Mouse (Mus musculus) MEL (cell line): ENCODE results near the gene Ptgr2. TPM values are rescaled to one million over a fixed set of nuclear protein-coding genes. Genes with fewer than 3 reads are reported as not detected.

Experiments used
- DNase-seq: peaks from one replicate; pipeline ENCODE4 v3.0.0; 2011; ENCODE audit warnings: low read depth, low spot score
- H3K27ac ChIP-seq: 2 replicates; pipeline ENCODE4 v1.5.1; 2012; ENCODE audit warnings: low read depth, mild to moderate bottlenecking, control low read depth, low read length, moderate library complexity; ENCODE audit not compliant: control insufficient read depth
- H3K27me3 ChIP-seq, 2 experiments: fragments of 150-350 bp in 1 of 2; sonication (generic) in 1 of 2; 2 replicates each; pipeline ENCODE4 v1.6.1; 2012; ENCODE audit warnings: low read length in 2 of 2, mild to moderate bottlenecking in 2 of 2, improper control_type of control experiment in 1 of 2, moderate library complexity in 1 of 2; ENCODE audit not compliant: insufficient read depth in 2 of 2, control insufficient read depth in 1 of 2
- H3K36me3 ChIP-seq, 2 experiments: 2 replicates each; pipeline ENCODE4 v1.6.1; 2012 to 2014; ENCODE audit warnings: low read length in 2 of 2, improper control_type of control experiment in 1 of 2, inconsistent platforms in 1 of 2, mild to moderate bottlenecking in 1 of 2; ENCODE audit not compliant: insufficient read depth in 2 of 2, control insufficient read depth in 1 of 2
- H3K4me1 ChIP-seq, 2 experiments: fragments of 150-350 bp in 1 of 2; sonication (generic) in 1 of 2; 2 replicates each; pipeline ENCODE4 v1.6.1; 2012; ENCODE audit warnings: low read length in 2 of 2, improper control_type of control experiment in 1 of 2, mild to moderate bottlenecking in 1 of 2; ENCODE audit not compliant: insufficient read depth in 2 of 2, control insufficient read depth in 1 of 2
- H3K4me3 ChIP-seq, 2 experiments: fragments of 150-350 bp in 1 of 2; sonication (generic) in 1 of 2; 2 replicates each; pipeline ENCODE4 v1.5.1; 2012; ENCODE audit warnings: low read depth in 2 of 2, low read length in 2 of 2, mild to moderate bottlenecking in 2 of 2, moderate library complexity in 2 of 2, control low read depth in 1 of 2, improper control_type of control experiment in 1 of 2; ENCODE audit not compliant: control insufficient read depth in 1 of 2, insufficient read depth in 1 of 2
- H3K79me2 ChIP-seq: 2 replicates; pipeline ENCODE4 v1.6.1; 2012; ENCODE audit warnings: mild to moderate bottlenecking, low read length, moderate library complexity; ENCODE audit not compliant: control insufficient read depth, poor library complexity, insufficient read depth
- H3K9ac ChIP-seq: 2 replicates; pipeline ENCODE4 v1.6.1; 2012; ENCODE audit warnings: low read depth, mild to moderate bottlenecking, control low read depth, low read length, moderate library complexity; ENCODE audit not compliant: control insufficient read depth, poor library complexity, severe bottlenecking
- H3K9me3 ChIP-seq: fragments of 150-350 bp; sonication (generic); replicated peaks from 2 replicates; pipeline ENCODE4 v1.6.1; 2012; ENCODE audit warnings: mild to moderate bottlenecking, low read length, improper control_type of control experiment, moderate library complexity; ENCODE audit not compliant: insufficient read depth
- BHLHE40 ChIP-seq: IDR thresholded peaks from 2 replicates; pipeline ENCODE4 v1.6.1; 2012; ENCODE audit warnings: low read depth, mild to moderate bottlenecking, inconsistent platforms, low read length, improper control_type of control experiment, borderline replicate concordance
- CHD1 ChIP-seq: IDR thresholded peaks from 2 replicates; pipeline ENCODE4 v1.6.1; 2012; ENCODE audit warnings: low read depth, mild to moderate bottlenecking, inconsistent platforms, low read length, improper control_type of control experiment
- CHD2 ChIP-seq: IDR thresholded peaks from 2 replicates; pipeline ENCODE4 v1.6.1; 2011; ENCODE audit warnings: low read length, improper control_type of control experiment
- E2F4 ChIP-seq: IDR thresholded peaks from 2 replicates; pipeline ENCODE4 v1.6.1; 2011; ENCODE audit warnings: low read depth, low read length, improper control_type of control experiment, borderline replicate concordance
- ELF1 ChIP-seq: IDR thresholded peaks from 2 replicates; pipeline ENCODE4 v1.6.1; 2014; ENCODE audit warnings: low read depth, mild to moderate bottlenecking, inconsistent platforms, low read length, improper control_type of control experiment, moderate library complexity
- EP300 ChIP-seq, 2 experiments: IDR thresholded peaks; 2 replicates each; pipeline ENCODE4 v1.6.1; 2011; ENCODE audit warnings: improper control_type of control experiment in 2 of 2, low read length in 2 of 2, low read depth in 1 of 2, mild to moderate bottlenecking in 1 of 2
- ETS1 ChIP-seq: IDR thresholded peaks from 2 replicates; pipeline ENCODE4 v1.6.1; 2012; ENCODE audit warnings: low read depth, mild to moderate bottlenecking, inconsistent platforms, low read length, improper control_type of control experiment, moderate library complexity
- GATA1 ChIP-seq: IDR thresholded peaks from 2 replicates; pipeline ENCODE4 v1.6.1; 2011; ENCODE audit warnings: low read depth, low read length, improper control_type of control experiment
- MAX ChIP-seq: IDR thresholded peaks from 2 replicates; pipeline ENCODE4 v1.6.1; 2011; ENCODE audit warnings: low read length, improper control_type of control experiment
- MAZ ChIP-seq: IDR thresholded peaks from 2 replicates; pipeline ENCODE4 v1.6.1; 2012; ENCODE audit warnings: low read depth, mild to moderate bottlenecking, inconsistent platforms, low read length, improper control_type of control experiment
- MEF2A ChIP-seq: IDR thresholded peaks from 2 replicates; pipeline ENCODE4 v1.6.1; 2014; ENCODE audit warnings: low read depth, mild to moderate bottlenecking, inconsistent platforms, low read length, improper control_type of control experiment; ENCODE audit not compliant: poor library complexity, insufficient replicate concordance, severe bottlenecking; ENCODE audit errors: extremely low read depth
- MXI1 ChIP-seq: IDR thresholded peaks from 2 replicates; pipeline ENCODE4 v1.6.1; 2011; ENCODE audit warnings: mild to moderate bottlenecking, low read depth, low read length, improper control_type of control experiment
- MYB ChIP-seq: IDR thresholded peaks from 2 replicates; pipeline ENCODE4 v1.6.1; 2011; ENCODE audit warnings: mild to moderate bottlenecking, low read depth, low read length, improper control_type of control experiment
- MYC ChIP-seq: IDR thresholded peaks from 2 replicates; pipeline ENCODE4 v1.6.1; 2011; ENCODE audit warnings: low read depth, mild to moderate bottlenecking, low read length, improper control_type of control experiment, moderate library complexity
- NRF1 ChIP-seq: IDR thresholded peaks from 2 replicates; pipeline ENCODE4 v1.6.1; 2014; ENCODE audit warnings: low read depth, mild to moderate bottlenecking, inconsistent platforms, low read length, improper control_type of control experiment, moderate library complexity; ENCODE audit not compliant: poor library complexity, insufficient read depth, severe bottlenecking
- POLR2AphosphoS2 ChIP-seq: IDR thresholded peaks from 2 replicates; pipeline ENCODE4 v1.6.1; 2011; ENCODE audit warnings: low read length, improper control_type of control experiment
- POLR2AphosphoS5 ChIP-seq: IDR thresholded peaks from 2 replicates; pipeline ENCODE4 v1.6.1; 2012; ENCODE audit warnings: low read depth, borderline replicate concordance, mild to moderate bottlenecking, inconsistent platforms, low read length, moderate library complexity, mixed read lengths
- RCOR1 ChIP-seq: IDR thresholded peaks from 2 replicates; pipeline ENCODE4 v1.6.1; 2012; ENCODE audit warnings: low read depth, mild to moderate bottlenecking, inconsistent platforms, low read length, improper control_type of control experiment
- SIN3A ChIP-seq: IDR thresholded peaks from 2 replicates; pipeline ENCODE4 v1.6.1; 2012; ENCODE audit warnings: low read length, improper control_type of control experiment, inconsistent platforms
- TAL1 ChIP-seq: IDR thresholded peaks from 2 replicates; pipeline ENCODE4 v1.6.1; 2012; ENCODE audit warnings: mild to moderate bottlenecking, inconsistent platforms, low read length, moderate library complexity, mixed read lengths
- TBP ChIP-seq: IDR thresholded peaks from 2 replicates; pipeline ENCODE4 v1.8.0; 2011; ENCODE audit warnings: low read depth, low read length, improper control_type of control experiment
- TCF12 ChIP-seq: IDR thresholded peaks from 2 replicates; pipeline ENCODE4 v1.6.1; 2014; ENCODE audit warnings: low read depth, mild to moderate bottlenecking, inconsistent platforms, low read length, improper control_type of control experiment, moderate library complexity
- ZC3H11A ChIP-seq: IDR thresholded peaks from 2 replicates; pipeline ENCODE4 v1.6.1; 2012; ENCODE audit warnings: low read depth, mild to moderate bottlenecking, inconsistent platforms, low read length, improper control_type of control experiment
- ZMIZ1 ChIP-seq: IDR thresholded peaks from 2 replicates; pipeline ENCODE4 v1.6.1; 2012; ENCODE audit warnings: low read depth, mild to moderate bottlenecking, inconsistent platforms, low read length, improper control_type of control experiment, moderate library complexity
- ZNF384 ChIP-seq: IDR thresholded peaks from 2 replicates; pipeline ENCODE4 v1.6.1; 2012; ENCODE audit warnings: low read depth, mild to moderate bottlenecking, inconsistent platforms, low read length, improper control_type of control experiment
- polyA plus RNA-seq, 2 experiments: library from polyadenylated mRNA; stranded (reverse) in 1 of 2; unstranded in 1 of 2; fragments of >175 nt in 1 of 2; fragments of >200 nt in 1 of 2; gene quantifications; 2 replicates each; pipeline versions ENCODE4 v1.2.1 to v1.2.4; 2012; ENCODE audit warnings: low replicate concordance in 2 of 2, low read depth in 1 of 2; ENCODE audit not compliant: insufficient read length in 2 of 2, insufficient read depth in 1 of 2, missing spikeins in 1 of 2
- total RNA-seq: library from RNA; depleted of rRNA; stranded (reverse); fragments of 300-350 nt; gene quantifications from 2 replicates; pipeline ENCODE4 v1.2.3, GENCODE M21; 2012

Ptgr2 gene
- total and polyA plus RNA-seq, 3 experiments = 33.0 to 35.9 TPM; not detected in 1

DNA sequence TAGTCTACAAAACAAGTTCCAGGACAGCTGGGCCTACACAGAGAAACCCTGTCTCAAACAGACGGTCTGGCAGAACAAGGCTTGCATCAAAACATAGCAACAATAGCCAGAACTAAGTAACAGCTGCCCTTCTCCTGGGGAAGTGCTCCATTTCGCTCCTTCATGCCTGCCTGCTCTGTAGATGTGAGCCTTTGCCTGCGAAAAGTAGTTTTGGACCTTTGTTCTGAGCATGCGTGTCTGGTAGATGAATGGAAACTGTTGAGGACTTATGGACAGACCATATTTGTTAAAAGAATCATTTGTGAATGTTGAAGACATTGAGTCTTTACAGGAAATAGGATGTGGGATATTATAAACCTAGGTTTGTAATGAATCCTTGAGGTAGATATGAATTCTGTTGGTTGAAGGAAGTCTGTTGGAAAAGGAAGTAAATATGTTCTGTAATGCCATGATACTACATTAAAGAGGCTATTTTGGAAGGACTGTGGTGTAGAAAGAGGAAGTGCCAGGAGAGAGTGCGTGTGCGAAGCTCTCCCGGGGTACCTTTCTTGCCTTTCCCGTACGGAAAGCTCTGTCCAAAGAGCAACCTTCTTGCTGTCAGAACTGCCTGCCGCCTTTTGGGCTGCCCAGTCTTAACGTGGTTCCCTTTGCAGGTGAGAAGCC is 52.1 kb downstream of the Ptgr2 start:
- Histone ChIP-seq H3K36me3 (peaks cover 17 to 28% of the 10 kb centered on the region in 2 experiments), H3K4me3 (no peak overlapping the region), H3K27me3 (no peaks in the 10 kb centered on the region), H3K79me2 (no peaks in the 10 kb centered on the region), H3K9ac (0 out of 2 replicates have a peak overlapping the region, but pooled peaks have one; percentile 31), H3K4me1 (peaks cover 9 to 10% of the 10 kb centered on the region in 2 experiments), H3K9me3 (no peaks in the 10 kb centered on the region), H3K27ac (peak overlapping the region; percentile 51)
- peak; percentile 25; the same call in 1 of the 2 replicates for TF ChIP-seq MXI1
- no peak for TF ChIP-seq CHD2
- TF ChIP-seq RCOR1 = peak; percentile 76
- TF ChIP-seq ZC3H11A = no peak
- no peak for TF ChIP-seq ZNF384
- no peak for TF ChIP-seq TBP
- peak; percentile 76 for TF ChIP-seq MYB
- TF ChIP-seq GATA1 = peak; percentile 75
- no peak for TF ChIP-seq POLR2AphosphoS5
- peak; percentile 50; the same call in 1 of the 2 replicates for TF ChIP-seq ELF1
- TF ChIP-seq ZMIZ1 = no peak
- peak; percentile 67; the same call in 1 of the 2 replicates for TF ChIP-seq MEF2A
- TF ChIP-seq EP300 (IDR thresholded peaks at IDR 0.05; ENCODE audit: low read depth in 1 of 2, low read length in 2 of 2) = peak; percentile 90 to 96
- TF ChIP-seq SIN3A = peak; percentile 70
- TF ChIP-seq POLR2AphosphoS2 = no peak
- TF ChIP-seq NRF1 = peak; percentile 16; the same call in 1 of the 2 replicates
- peak; percentile 61 for TF ChIP-seq TAL1
- TF ChIP-seq E2F4 = no peak
- no peak for TF ChIP-seq CHD1
- TF ChIP-seq MYC = peak; percentile 46; the same call in 1 of the 2 replicates
- TF ChIP-seq MAX = 0 out of 2 replicates have a peak, but pooled peaks have one; percentile 19
- no peak for TF ChIP-seq BHLHE40
- TF ChIP-seq ETS1 = 0 out of 2 replicates have a peak, but pooled peaks have one; percentile 33
- no peak for TF ChIP-seq MAZ
- TF ChIP-seq TCF12 = peak; percentile 83
- DNase-seq = peak; percentile 78
